Mouse (Mus musculus) cortical plate, adult 2 months (tissue): ENCODE data around the gene Bicd2.

Source experiments
- CTCF ChIP-seq: fragments of 200-500 bp; IDR thresholded peaks from 2 replicates; pipeline ENCODE4 v1.5.1; 2011; ENCODE audit warnings: mild to moderate bottlenecking, control low read depth, low read length; ENCODE audit not compliant: insufficient read depth; ENCODE audit errors: extremely low read depth
- POLR2A ChIP-seq: fragments of 200-500 bp; IDR thresholded peaks from 2 replicates; pipeline ENCODE4 v1.6.1; 2011; ENCODE audit warnings: mild to moderate bottlenecking, low read length, control low read depth; ENCODE audit not compliant: insufficient read depth; ENCODE audit errors: extremely low read depth

DNA sequence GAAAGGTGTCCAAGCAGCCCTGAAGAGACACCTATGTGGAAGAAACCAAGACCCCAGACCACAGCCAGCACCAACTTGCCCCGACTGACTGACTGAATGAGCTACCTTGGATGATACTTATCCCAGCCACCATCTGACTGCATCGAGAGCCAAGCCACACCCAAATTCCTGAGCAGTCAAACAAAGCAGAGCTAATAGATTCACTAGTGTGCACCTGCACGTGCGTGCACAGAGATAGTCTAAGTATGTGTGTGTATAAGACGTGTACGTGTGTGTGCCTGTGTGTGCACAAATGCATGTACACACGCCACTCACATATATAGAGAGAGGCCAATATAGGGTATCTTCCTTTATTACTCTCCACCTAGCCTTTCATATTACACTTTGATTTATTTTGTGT lies 29.7 kb upstream of the Bicd2 start:
- TF ChIP-seq CTCF (no peak), POLR2A (no peak)
